Mouse (Mus musculus): ENCODE results near the gene Utp15. TPM values are rescaled to one million over a fixed set of nuclear protein-coding genes. Genes with fewer than 3 reads are reported as not detected.
A peak's percentile ranks its signal among the peaks of the same experiment; 100 is the strongest.

Gene Utp15
- polyA plus RNA-seq, 1 experiment = 13.4 TPM

DNA sequence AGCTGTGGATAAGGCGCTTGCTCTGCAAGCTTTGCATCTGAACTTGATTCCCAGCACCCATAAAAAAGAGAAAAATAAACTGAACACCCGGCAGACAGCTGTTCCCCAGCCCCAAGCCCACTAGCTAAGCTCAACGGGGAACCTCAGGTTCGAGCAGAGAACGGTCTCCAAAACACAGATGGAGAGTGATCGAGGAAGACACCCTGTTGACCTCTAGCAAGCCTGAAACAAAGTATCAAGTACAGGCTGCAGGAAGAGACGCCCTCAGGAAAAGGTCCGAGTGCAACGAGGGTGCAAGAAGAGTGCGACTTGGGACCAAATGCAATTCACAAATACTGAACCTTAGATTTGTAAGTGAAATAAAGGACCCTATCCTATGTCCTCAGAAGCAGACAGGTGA, 13.2 kb downstream of the Utp15 start:
- DNase-seq (ENCODE audit: low spot score) = no peak

DNA sequence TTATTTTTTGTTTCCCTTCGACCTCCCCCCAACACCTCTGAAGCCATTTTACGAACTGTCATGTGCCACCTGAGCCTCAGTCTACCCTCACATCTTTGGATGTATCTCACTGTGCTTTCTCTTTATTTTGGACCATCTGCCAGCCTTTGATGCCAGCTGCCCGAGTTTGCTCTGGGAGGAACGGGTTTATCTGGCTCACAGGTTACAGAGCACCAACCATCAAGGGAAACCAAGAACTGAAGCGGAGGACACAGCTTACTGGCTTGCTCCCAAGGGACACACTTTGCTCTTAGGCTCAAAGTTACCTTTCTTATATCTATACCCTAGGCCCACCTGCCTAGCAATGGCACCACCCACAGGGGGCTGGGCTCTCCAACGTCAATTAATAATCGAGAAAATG, 17.5 kb downstream of the Utp15 start:
- no peak for DNase-seq (ENCODE audit: low spot score)

DNA sequence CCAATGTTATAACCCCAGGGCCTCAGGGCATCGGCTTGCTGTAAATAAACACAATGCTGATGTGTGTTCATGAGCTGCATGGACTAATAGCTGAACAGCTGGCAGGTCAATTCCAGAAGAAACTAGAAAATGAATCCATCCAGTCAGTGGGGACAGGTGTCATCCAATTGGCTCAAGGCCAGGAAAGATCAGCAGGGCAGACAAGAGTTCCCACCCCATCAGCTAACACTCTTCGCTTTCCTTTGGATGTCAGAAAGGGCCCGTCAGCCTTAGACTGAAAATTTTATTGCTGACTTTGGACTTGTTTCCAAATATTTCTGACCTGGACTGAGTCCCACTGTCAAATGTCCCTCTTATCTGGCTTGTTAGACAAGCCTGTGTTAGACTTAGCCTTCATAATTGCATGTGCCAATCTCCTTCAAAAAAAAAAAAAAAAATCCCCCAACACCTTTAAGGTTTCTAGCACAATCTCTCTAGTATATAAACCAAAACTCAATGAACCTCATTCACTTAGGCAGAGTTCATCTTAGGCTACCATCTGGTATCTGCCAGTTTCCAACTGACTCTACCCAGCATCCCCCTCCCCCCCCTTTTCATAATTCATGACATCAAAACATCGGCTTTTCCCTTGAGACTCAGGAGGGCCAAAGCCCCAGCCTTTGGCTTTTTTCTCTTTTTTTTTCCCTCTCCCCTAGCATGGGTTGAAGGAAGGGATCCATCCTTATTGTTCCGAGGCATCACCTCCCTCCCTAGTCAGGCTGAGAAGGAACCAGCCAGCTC, 18.1 kb downstream of the Utp15 start:
- DNase-seq (ENCODE audit: low spot score) = no peak

DNA sequence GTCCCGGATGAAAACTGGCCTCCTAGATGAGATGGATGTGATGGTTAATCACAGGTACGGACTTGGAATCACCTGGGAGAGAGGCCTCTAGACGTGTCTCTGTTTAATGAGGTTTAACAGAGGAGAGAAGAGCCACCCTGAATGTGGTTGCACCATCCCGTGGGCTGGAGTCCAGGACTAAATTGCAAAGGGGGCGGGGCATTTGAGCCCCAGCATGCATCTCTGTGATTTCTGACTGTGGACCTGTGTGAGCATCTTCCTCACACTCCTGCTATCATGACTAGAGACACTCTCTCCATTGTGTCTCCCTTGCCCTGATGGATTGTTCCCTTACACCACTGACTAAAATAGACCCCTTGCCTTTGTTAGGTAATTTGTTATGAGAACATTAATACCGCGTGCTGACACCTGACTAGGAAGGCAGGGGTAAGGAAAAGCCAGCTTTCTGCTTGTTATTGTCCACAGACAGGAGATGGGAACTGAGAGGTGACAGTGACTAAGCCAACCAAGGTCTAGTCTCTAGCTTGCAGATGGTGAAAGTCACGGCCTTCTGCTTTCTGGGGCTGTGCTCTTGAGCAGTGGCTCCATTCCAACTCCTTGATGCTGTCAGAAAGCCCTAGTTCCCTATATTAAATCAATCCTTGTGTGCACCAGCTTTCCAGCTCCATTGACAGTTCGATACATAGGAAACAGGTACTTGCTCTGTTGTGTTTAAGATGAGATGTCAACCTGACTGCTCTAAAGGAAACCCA, 21.1 kb downstream of the Utp15 start:
- no peak for DNase-seq (ENCODE audit: low spot score)

GRCm38 (mm10) chr13:98239978-98240641, 22.7 kb downstream of the Utp15 start:
- DNase-seq (ENCODE audit: low spot score) = peak; percentile 27

- DNase-seq (ENCODE audit: low spot score) = no peak
These were observed 27.4 kb downstream of the Utp15 start for GRCm38 (mm10) chr13:98235451-98235850.

GRCm38 (mm10) chr13:98230511-98230910, 32.3 kb downstream of the Utp15 start:
- DNase-seq (ENCODE audit: low spot score) = no peak

DNA sequence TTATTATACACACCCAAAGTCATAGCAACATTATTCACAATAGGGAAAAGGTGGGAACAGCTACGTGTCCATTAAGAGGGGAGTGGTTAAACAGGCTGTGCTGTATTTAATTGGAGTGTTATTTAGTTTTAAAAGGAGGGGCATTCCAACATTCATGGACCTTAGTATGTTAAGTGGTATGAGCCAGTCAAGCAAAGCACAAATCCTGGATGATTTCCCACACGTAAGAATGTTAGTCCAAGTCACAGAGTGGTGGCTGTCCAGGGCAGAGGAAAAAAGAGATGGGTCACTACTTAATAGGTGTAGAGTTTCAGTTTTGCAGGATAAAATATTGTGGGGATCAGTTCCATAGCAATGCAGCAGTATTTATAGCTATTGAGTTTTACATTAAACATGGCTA, 36.6 kb downstream of the Utp15 start:
- DNase-seq (ENCODE audit: low spot score) = no peak

- no peak for DNase-seq (ENCODE audit: low spot score)
These were observed 40.0 kb downstream of the Utp15 start for GRCm38 (mm10) chr13:98222848-98223247.

DNA sequence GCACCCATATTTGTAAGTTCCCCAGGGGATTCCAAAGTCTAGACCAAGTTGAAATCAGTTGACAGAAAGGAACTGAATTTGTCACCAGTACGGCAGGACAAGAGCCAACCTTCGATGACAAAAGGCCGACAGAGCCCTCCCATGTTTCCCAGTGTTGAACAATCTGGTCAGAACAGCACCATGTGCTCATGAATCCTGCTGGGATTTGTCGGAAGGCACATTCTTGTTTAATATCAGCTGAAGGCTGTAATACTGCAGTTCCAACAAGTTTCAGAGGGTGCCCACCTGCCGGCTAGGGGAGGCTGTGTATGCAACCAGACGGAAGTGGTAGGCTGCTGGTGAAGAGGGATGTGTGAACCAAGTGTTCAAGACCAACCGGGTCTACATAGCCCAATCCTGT, 52.7 kb downstream of the Utp15 start:
- no peak for DNase-seq (ENCODE audit: low spot score)

- DNase-seq (ENCODE audit: low spot score) = no peak
These were observed 54.0 kb downstream of the Utp15 start for GRCm38 (mm10) chr13:98208842-98209241.

DNA sequence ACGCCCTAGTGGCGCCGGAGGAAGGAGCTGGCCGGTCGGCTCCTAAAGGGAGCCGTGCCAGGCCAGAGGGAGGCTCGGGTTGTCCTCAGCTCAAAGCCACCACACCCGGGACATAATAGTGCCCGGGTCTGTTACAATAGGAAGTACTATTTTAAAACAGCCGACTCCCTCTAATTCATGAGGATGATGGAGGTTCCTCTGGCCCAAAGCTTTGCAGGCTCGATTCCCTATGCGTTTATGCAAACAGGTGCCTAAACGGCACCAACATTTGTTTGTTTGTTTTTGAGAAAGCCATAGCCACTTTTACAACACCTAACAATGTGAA, 56.3 kb downstream of the Utp15 start:
- no peak for DNase-seq (ENCODE audit: low spot score)

GRCm38 (mm10) chr13:98205771-98206545, 56.9 kb downstream of the Utp15 start, which contains the start of gene Arhgef28:
Gene Arhgef28, minus strand, starts transcription at chr13:98206439.
- DNase-seq (ENCODE audit: low spot score) = peak; percentile 74

DNA sequence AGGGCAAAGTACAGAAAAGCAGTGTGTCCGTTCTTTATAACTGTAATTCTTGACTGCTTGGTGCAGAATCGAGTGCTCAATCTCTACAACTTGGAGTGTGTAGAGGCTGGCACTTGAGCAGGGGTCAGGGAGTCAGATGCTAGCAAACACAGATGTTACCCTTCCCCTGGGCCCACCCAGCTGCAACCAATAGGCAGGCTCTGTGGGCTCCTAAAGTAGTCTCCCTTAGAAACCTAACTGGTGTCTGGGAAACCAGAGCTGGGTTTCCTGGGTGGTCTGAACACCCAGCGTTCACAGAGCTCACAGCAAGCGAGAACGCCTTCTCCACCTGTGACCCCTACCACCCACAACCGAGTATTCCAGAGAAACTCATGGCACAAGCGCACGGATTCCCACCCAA, 57.7 kb downstream of the Utp15 start:
- no peak for DNase-seq (ENCODE audit: low spot score)

DNA sequence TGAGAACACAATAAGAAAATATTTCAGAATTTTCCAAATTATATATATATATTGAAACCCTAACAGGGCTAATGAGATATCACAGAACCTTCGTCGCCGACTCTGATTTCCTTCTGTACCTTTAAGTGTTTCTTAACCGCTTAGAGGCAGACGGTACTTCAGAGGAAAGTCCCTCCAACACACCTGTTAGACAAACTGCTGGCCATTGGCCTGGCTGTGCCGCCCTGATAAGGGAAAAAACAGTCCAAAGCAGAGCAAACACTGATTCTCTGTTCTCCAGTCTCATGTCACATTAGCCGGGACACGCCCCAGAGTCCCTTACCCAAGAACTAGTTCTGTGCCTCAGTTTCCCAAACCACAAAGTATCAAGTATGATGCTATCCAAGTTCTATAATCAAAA, 58.5 kb downstream of the Utp15 start:
- no peak for DNase-seq (ENCODE audit: low spot score)

DNA sequence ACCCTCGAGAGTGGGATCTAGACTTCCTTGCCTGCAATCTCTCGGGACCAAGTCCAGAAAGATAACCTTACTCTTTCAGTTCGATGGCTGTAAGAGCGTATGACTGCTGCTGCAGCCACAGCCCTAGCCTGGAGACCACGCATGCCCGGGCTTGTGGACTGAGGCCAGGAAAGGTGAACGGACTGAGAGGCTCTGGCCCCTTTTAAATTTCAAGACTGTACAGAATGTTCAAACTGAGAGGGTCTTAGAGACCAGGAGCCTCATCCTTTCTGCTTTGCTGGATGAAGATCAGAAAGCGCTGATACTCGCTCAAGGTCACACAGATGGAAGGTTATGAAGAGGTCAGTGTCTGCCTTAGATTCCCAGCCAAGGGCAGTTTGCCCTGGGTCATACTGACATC, 61.4 kb downstream of the Utp15 start:
- DNase-seq (ENCODE audit: low spot score) = no peak

Other genes starting within 250 kb of the Utp15 start
- 12.9 and 13.5 TPM in 2 replicates for gene Arhgef28, start 56.6 kb downstream of the Utp15 start, polyA plus RNA-seq (2012; rRNA removed)
- 37.4 and 47.6 TPM in 2 replicates for gene Ankra2, start within 50 bp of the Utp15 start, polyA plus RNA-seq (2012; rRNA removed)
- gene Gm21976, start 16.8 kb upstream of the Utp15 start, polyA plus RNA-seq (2012; rRNA removed) = not detected in 2 replicates
- gene Btf3, start 54.0 kb upstream of the Utp15 start, polyA plus RNA-seq (2012; rRNA removed) = 665 and 770 TPM in 2 replicates
- 0.01 TPM in 1 of 2 replicates, not detected in the other for gene Foxd1, start 91.2 kb upstream of the Utp15 start, polyA plus RNA-seq (2012; rRNA removed)
- 1.1 and 2.1 TPM in 2 replicates for gene Gm10320, start 229.0 kb upstream of the Utp15 start, polyA plus RNA-seq (2012; rRNA removed)